In genomic region chr12:57258572-57258971, GRCm38 (mm10) we compare ENCODE assay signal across 15 mouse cellular contexts. TPM values are rescaled to one million over a fixed set of nuclear protein-coding genes. Genes with fewer than 3 reads are reported as not detected.
DNase-seq lines count a peak whose midpoint lies in the region; ATAC-seq and TF ChIP-seq lines count a peak whose summit lies in the region.
"Had no signal": no experiment of that assay in that cellular context is flagged by ENCODE, and none has a peak within 500 bp of the region (broad histone marks: within the 10 kb centered on the region; RNA-seq: fewer than 3 reads in every experiment).

No protein-coding gene starts in this region.

- H3K36me3 ChIP-seq in forebrain, postnatal 0 days (ENCODE audit: insufficient read depth): no peaks in the 10 kb centered on the region
- no peaks in the 10 kb centered on the region for H3K36me3 ChIP-seq in forebrain, embryonic 13.5 days (ENCODE audit: poor library complexity, severe bottlenecking)
- H3K36me3 ChIP-seq in MEL (ENCODE audit: control insufficient read depth in 1 of 2, insufficient read depth in 2 of 2, low read length in 2 of 2): no peaks in the 10 kb centered on the region; a peak in 2 of 4 replicates
- H3K36me3 ChIP-seq: embryonic facial prominence, embryonic 12.5 days; heart, embryonic 12.5 days; lung, embryonic 15.5 days; midbrain, embryonic 10.5 days had no signal

- no peaks in the 10 kb centered on the region for H3K9me3 ChIP-seq in forebrain, postnatal 0 days (ENCODE audit: low read length)
- H3K9me3 ChIP-seq in forebrain, embryonic 13.5 days (replicated peaks): no peaks in the 10 kb centered on the region
- no peaks in the 10 kb centered on the region for H3K9me3 ChIP-seq in MEL (replicated peaks; ENCODE audit: insufficient read depth, low read length)
- H3K9me3 ChIP-seq: embryonic facial prominence, embryonic 12.5 days; heart, embryonic 12.5 days; lung, embryonic 15.5 days; midbrain, embryonic 10.5 days had no signal

- H3K4me1 ChIP-seq in forebrain, postnatal 0 days (ENCODE audit: insufficient read depth): no peaks in the 10 kb centered on the region
- no peaks in the 10 kb centered on the region for H3K4me1 ChIP-seq in forebrain, embryonic 13.5 days
- no peaks in the 10 kb centered on the region for H3K4me1 ChIP-seq in lung, adult 2 months (ENCODE audit: control insufficient read depth, insufficient read depth, low read length)
- H3K4me1 ChIP-seq in MEL (ENCODE audit: control insufficient read depth in 1 of 2, insufficient read depth in 2 of 2, low read length in 2 of 2): no peaks in the 10 kb centered on the region
- H3K4me1 ChIP-seq: embryonic facial prominence, embryonic 12.5 days; heart, embryonic 12.5 days; lung, embryonic 15.5 days; midbrain, embryonic 10.5 days had no signal

- H3K79me2 ChIP-seq in MEL (ENCODE audit: control insufficient read depth, insufficient read depth, low read length, poor library complexity): no peaks in the 10 kb centered on the region

- TF ChIP-seq POLR2A in lung, adult 2 months (IDR thresholded peaks at IDR 0.05; ENCODE audit: borderline replicate concordance, extremely low read depth, low read depth, low read length): no peak
- TF ChIP-seq POLR2A in MEL (IDR thresholded peaks at IDR 0.05; ENCODE audit: control insufficient read depth in 1 of 2, insufficient read depth in 1 of 2, low read depth in 1 of 2, low read length in 2 of 2, poor library complexity in 1 of 2): no peak

- TF ChIP-seq CTCF in forebrain, postnatal 0 days (IDR thresholded peaks at IDR 0.05; ENCODE audit: low read depth): no peak; the same call in 1 of the 2 replicates
- peak; percentile 13; the same call in 1 of the 2 replicates for TF ChIP-seq CTCF in lung, adult 2 months (IDR thresholded peaks at IDR 0.05; ENCODE audit: insufficient read depth, low read length)
- TF ChIP-seq CTCF in MEL (IDR thresholded peaks at IDR 0.05 in 2 of 3, conservative IDR thresholded peaks at IDR 0.05 in 1 of 3; ENCODE audit: control insufficient read depth in 1 of 3, insufficient read depth in 1 of 3, low read depth in 2 of 3, low read length in 3 of 3, poor library complexity in 1 of 3, severe bottlenecking in 1 of 3): peak in 2 of 3 experiments; percentile 37 to 57; a peak in 4 of 6 replicates

- no peak overlapping the region for H3K9ac ChIP-seq in forebrain, postnatal 0 days
- no peak overlapping the region for H3K9ac ChIP-seq in forebrain, embryonic 13.5 days
- no peak overlapping the region for H3K9ac ChIP-seq in MEL (ENCODE audit: control insufficient read depth, low read depth, low read length, poor library complexity, severe bottlenecking)
- H3K9ac ChIP-seq: embryonic facial prominence, embryonic 12.5 days; heart, embryonic 12.5 days; lung, embryonic 15.5 days had no signal

- H3K27ac ChIP-seq in forebrain, postnatal 0 days (ENCODE audit: low read depth, low read length): no peak overlapping the region
- H3K27ac ChIP-seq in forebrain, embryonic 13.5 days: no peak overlapping the region
- H3K27ac ChIP-seq in MEL (ENCODE audit: control insufficient read depth, low read depth, low read length): no peak overlapping the region
- H3K27ac ChIP-seq: embryonic facial prominence, embryonic 12.5 days; lung, embryonic 15.5 days; midbrain, embryonic 10.5 days had no signal

- no peaks in the 10 kb centered on the region for H3K27me3 ChIP-seq in forebrain, postnatal 0 days (ENCODE audit: insufficient read depth, low read length)
- no peaks in the 10 kb centered on the region for H3K27me3 ChIP-seq in forebrain, embryonic 13.5 days
- H3K27me3 ChIP-seq in MEL (ENCODE audit: control insufficient read depth in 1 of 2, insufficient read depth in 2 of 2, low read length in 2 of 2): no peaks in the 10 kb centered on the region
- H3K27me3 ChIP-seq: embryonic facial prominence, embryonic 12.5 days; heart, embryonic 12.5 days; lung, embryonic 15.5 days had no signal

- peak; percentile 61 for TF ChIP-seq RAD21 in MEL (IDR thresholded peaks at IDR 0.05; ENCODE audit: low read depth, low read length)

- WGBS in forebrain, postnatal 0 days: 58% methylated on average over 2 of the region's 2 CpGs
- WGBS in forebrain, embryonic 13.5 days: 69% methylated on average over 2 of the region's 2 CpGs
- 39% methylated on average over 2 of the region's 2 CpGs for WGBS in lung, adult 2 months

- no peak overlapping the region for H3K4me2 ChIP-seq in forebrain, postnatal 0 days (ENCODE audit: low read depth)
- H3K4me2 ChIP-seq in forebrain, embryonic 13.5 days: no peak overlapping the region
- H3K4me2 ChIP-seq: embryonic facial prominence, embryonic 12.5 days; heart, embryonic 12.5 days; lung, embryonic 15.5 days had no signal

- H3K4me3 ChIP-seq in forebrain, postnatal 0 days (ENCODE audit: low read depth, low read length): no peak overlapping the region
- H3K4me3 ChIP-seq in forebrain, embryonic 13.5 days: no peak overlapping the region
- no peak overlapping the region for H3K4me3 ChIP-seq in lung, adult 2 months (replicated peaks; ENCODE audit: extremely low read depth, low read depth, low read length)
- no peak overlapping the region for H3K4me3 ChIP-seq in MEL (ENCODE audit: control insufficient read depth in 1 of 2, insufficient read depth in 1 of 2, low read depth in 2 of 2, low read length in 2 of 2)
- H3K4me3 ChIP-seq: embryonic facial prominence, embryonic 12.5 days; heart, embryonic 12.5 days; lung, embryonic 15.5 days; midbrain, embryonic 10.5 days had no signal

- no peak for TF ChIP-seq EP300 in MEL (IDR thresholded peaks at IDR 0.05; ENCODE audit: low read depth in 1 of 2, low read length in 2 of 2)

- peak; percentile 7 for DNase-seq in forebrain, postnatal 0 days
- no peak for DNase-seq in lung, adult 2 months
- no peak for DNase-seq in lung, postnatal 36 days
- peak; percentile 55 for DNase-seq in MEL (ENCODE audit: low read depth, low spot score)
- DNase-seq in retina, embryonic 14.5 days (ENCODE audit: low spot score): peak; percentile 28
- DNase-seq in cerebellum, postnatal 14 days: no peak
- no peak for DNase-seq in right cerebral cortex, postnatal 25 days
- DNase-seq: cerebellum, adult 2 months; gastrocnemius, postnatal 14 days; kidney, adult 18-20 months had no signal

- no peak for ATAC-seq in forebrain, postnatal 0 days
- no peak for ATAC-seq in forebrain, embryonic 13.5 days

TF ChIP-seq in MEL, 35 proteins besides CTCF, POLR2A, EP300 and RAD21:
- TF ChIP-seq HCFC1 (IDR thresholded peaks at IDR 0.05; ENCODE audit: low read depth, low read length): no peak
- TF ChIP-seq UBTF (IDR thresholded peaks at IDR 0.05; ENCODE audit: borderline replicate concordance, insufficient read depth, low read depth, low read length): no peak
- TF ChIP-seq ZMIZ1 (IDR thresholded peaks at IDR 0.05; ENCODE audit: low read depth, low read length): no peak
- TF ChIP-seq SMC3 (IDR thresholded peaks at IDR 0.05; ENCODE audit: low read depth, low read length): no peak
- no peak for TF ChIP-seq ZNF384 (IDR thresholded peaks at IDR 0.05; ENCODE audit: low read depth, low read length)
- no peak for TF ChIP-seq NRF1 (IDR thresholded peaks at IDR 0.05; ENCODE audit: insufficient read depth, low read depth, low read length, poor library complexity, severe bottlenecking)
- TF ChIP-seq GABPA (IDR thresholded peaks at IDR 0.05; ENCODE audit: low read depth, low read length): no peak
- TF ChIP-seq RCOR1 (IDR thresholded peaks at IDR 0.05; ENCODE audit: low read depth, low read length): no peak
- TF ChIP-seq POLR2AphosphoS2 (IDR thresholded peaks at IDR 0.05; ENCODE audit: low read length): no peak
- TF ChIP-seq TCF12 (IDR thresholded peaks at IDR 0.05; ENCODE audit: low read depth, low read length): no peak
- TF ChIP-seq USF1 (IDR thresholded peaks at IDR 0.05; ENCODE audit: low read depth, low read length): no peak
- no peak for TF ChIP-seq JUND (IDR thresholded peaks at IDR 0.05; ENCODE audit: low read depth, low read length)
- TF ChIP-seq ELF1 (IDR thresholded peaks at IDR 0.05; ENCODE audit: low read depth, low read length): no peak
- TF ChIP-seq USF2 (IDR thresholded peaks at IDR 0.05; ENCODE audit: borderline replicate concordance in 1 of 2, insufficient read depth in 1 of 2, low read depth in 1 of 2, low read length in 2 of 2): no peak
- TF ChIP-seq E2F4 (IDR thresholded peaks at IDR 0.05; ENCODE audit: borderline replicate concordance, low read depth, low read length): no peak
- TF ChIP-seq NELFE (IDR thresholded peaks at IDR 0.05; ENCODE audit: low read depth, low read length): no peak

RNA-seq across cellular contexts. Expression of gene Mipol1, which starts 28.3 kb away (rescaled TPM):
- 6.2 and 7.1 TPM in 2 replicates for total RNA-seq in forebrain, postnatal 0 days (2014; rRNA removed)
- polyA plus RNA-seq in forebrain, postnatal 0 days (2015; fragmentation: Nextera tagmentation; extraction: Ambion mirVana): 3.4 and 4.5 TPM in 2 replicates
- polyA plus RNA-seq in forebrain, embryonic 13.5 days (2015; fragmentation: Nextera tagmentation; extraction: Ambion mirVana): 6.1 and 7.6 TPM in 2 replicates
- 1.6 and 1.9 TPM in 2 replicates for polyA plus RNA-seq in lung, adult 2 months (2012; rRNA removed)
- 4.0 and 4.4 TPM in 2 replicates for total RNA-seq in MEL (2012; rRNA removed)
- 1 to 10 TPM in 1 of 2 experiments, not detected in 1; 8.3 TPM for polyA plus RNA-seq in MEL (2012; ENCODE audit: insufficient read depth in 1 of 2, insufficient read length in 2 of 2, low read depth in 1 of 2, low replicate concordance in 2 of 2, missing spikeins in 1 of 2)

RNA-seq across cellular contexts. Expression of gene Prps1l3, which starts 28.4 kb away (rescaled TPM):
- total RNA-seq in forebrain, postnatal 0 days (2014; rRNA removed): 25.3 and 27.9 TPM in 2 replicates
- polyA plus RNA-seq in forebrain, postnatal 0 days (2015; fragmentation: Nextera tagmentation; extraction: Ambion mirVana): 12.3 and 15.7 TPM in 2 replicates
- 51.7 and 56.0 TPM in 2 replicates for polyA plus RNA-seq in forebrain, embryonic 13.5 days (2015; fragmentation: Nextera tagmentation; extraction: Ambion mirVana)
- 10.4 and 11.1 TPM in 2 replicates for polyA plus RNA-seq in lung, adult 2 months (2012; rRNA removed)
- 70.7 and 81.2 TPM in 2 replicates for total RNA-seq in MEL (2012; rRNA removed)
- 10 to 100 TPM in 1 of 2 experiments, not detected in 1; 52.6 TPM for polyA plus RNA-seq in MEL (2012; ENCODE audit: insufficient read depth in 1 of 2, insufficient read length in 2 of 2, low read depth in 1 of 2, low replicate concordance in 2 of 2, missing spikeins in 1 of 2)

Comparison
In these comparisons a context has a peak if more than half of its experiments do, and no peak if none do; other contexts are left out.
1. DNase-seq: peak in forebrain, postnatal 0 days (single experiment), MEL (single experiment) and retina, embryonic 14.5 days (single experiment); none in lung, adult 2 months (single experiment), lung, postnatal 36 days (single experiment), cerebellum, postnatal 14 days (0 of 2) and right cerebral cortex, postnatal 25 days (single experiment).